Mouse (Mus musculus) heart, postnatal 0 days (tissue): ENCODE measurements around the gene Sqor. TPM values are rescaled to one million over a fixed set of nuclear protein-coding genes. Genes with fewer than 3 reads are reported as not detected.

Experiments used
- ATAC-seq: fragments of 200-750 bp; cut with Nextera tagmentation; 2 replicates; pipeline ENCODE4 v1.8.0; 2017; ENCODE audit warnings: low read depth, moderate number of reproducible peaks, moderate library complexity; ENCODE audit not compliant: insufficient read depth
- DNase-seq: peaks from one replicate; pipeline ENCODE4 v3.0.0-alpha.2; 2016; ENCODE audit warnings: low spot score
- H3K27ac ChIP-seq: fragments of 300-500 bp; sonication (generic); 2 replicates; pipeline ENCODE4 v1.5.1; 2014; ENCODE audit warnings: low read depth, mild to moderate bottlenecking
- H3K27me3 ChIP-seq: fragments of 300-500 bp; sonication (generic); 2 replicates; pipeline ENCODE4 v1.6.1; 2014; ENCODE audit warnings: low read length, mixed read lengths; ENCODE audit not compliant: control insufficient read depth, insufficient read depth
- H3K36me3 ChIP-seq: fragments of 300-500 bp; sonication (generic); replicated peaks from 2 replicates; pipeline ENCODE4 v1.6.1; 2014; ENCODE audit warnings: low read length, mixed read lengths; ENCODE audit not compliant: control insufficient read depth, insufficient read depth
- H3K4me1 ChIP-seq: fragments of 300-500 bp; sonication (generic); 2 replicates; pipeline ENCODE4 v1.6.1; 2014; ENCODE audit warnings: antibody characterized with exemption; ENCODE audit not compliant: control insufficient read depth, insufficient read depth
- H3K4me2 ChIP-seq: fragments of 300-500 bp; sonication (generic); 2 replicates; pipeline ENCODE4 v1.6.1; 2014; ENCODE audit warnings: low read depth, mild to moderate bottlenecking, low read length, moderate library complexity
- H3K4me3 ChIP-seq: fragments of 300-500 bp; sonication (generic); 2 replicates; pipeline ENCODE4 v1.5.1; 2014; ENCODE audit warnings: low read depth, low read length
- H3K9ac ChIP-seq: fragments of 300-500 bp; sonication (generic); replicated peaks from 2 replicates; pipeline ENCODE4 v1.6.1; 2014; ENCODE audit warnings: low read depth, low read length, mixed read lengths
- H3K9me3 ChIP-seq: fragments of 300-500 bp; sonication (generic); replicated peaks from 2 replicates; pipeline ENCODE4 v1.6.1; 2016; ENCODE audit warnings: low read length; ENCODE audit not compliant: control insufficient read depth
- CTCF ChIP-seq: IDR thresholded peaks from 2 replicates; pipeline ENCODE4 v1.5.1; 2016; ENCODE audit warnings: antibody characterized with exemption, control low read depth, low read depth
- EP300 ChIP-seq: IDR thresholded peaks from 2 replicates; pipeline ENCODE4 v1.6.1; 2016; ENCODE audit warnings: antibody characterized with exemption, low read depth
- WGBS: fragments of 180-500 bp; shearing (Covaris S2); extraction: QIAGEN DNeasy Blood & Tissue Kit; methylation state at CpG from one replicate; pipeline ENCODE4 v1.1.7; 2014; 5-methylcytosine and 5-hydroxymethylcytosine counted together
- polyA plus RNA-seq: library from polyadenylated mRNA; unstranded; fragments of >200 nt; fragmentation: Nextera tagmentation; extraction: Ambion mirVana; gene quantifications from 2 replicates; pipeline ENCODE4 v1.2.1, GENCODE M21; 2015
- total RNA-seq: library from RNA; depleted of rRNA; stranded (reverse); fragments of >200 nt; gene quantifications from 2 replicates; pipeline ENCODE4 v1.2.3, GENCODE M21; 2014; ENCODE audit warnings: low replicate concordance; rRNA removed

The Sqor gene
- 8.1 and 11.4 TPM in 2 replicates for total RNA-seq
- polyA plus RNA-seq: 8.0 and 8.9 TPM in 2 replicates

DNA sequence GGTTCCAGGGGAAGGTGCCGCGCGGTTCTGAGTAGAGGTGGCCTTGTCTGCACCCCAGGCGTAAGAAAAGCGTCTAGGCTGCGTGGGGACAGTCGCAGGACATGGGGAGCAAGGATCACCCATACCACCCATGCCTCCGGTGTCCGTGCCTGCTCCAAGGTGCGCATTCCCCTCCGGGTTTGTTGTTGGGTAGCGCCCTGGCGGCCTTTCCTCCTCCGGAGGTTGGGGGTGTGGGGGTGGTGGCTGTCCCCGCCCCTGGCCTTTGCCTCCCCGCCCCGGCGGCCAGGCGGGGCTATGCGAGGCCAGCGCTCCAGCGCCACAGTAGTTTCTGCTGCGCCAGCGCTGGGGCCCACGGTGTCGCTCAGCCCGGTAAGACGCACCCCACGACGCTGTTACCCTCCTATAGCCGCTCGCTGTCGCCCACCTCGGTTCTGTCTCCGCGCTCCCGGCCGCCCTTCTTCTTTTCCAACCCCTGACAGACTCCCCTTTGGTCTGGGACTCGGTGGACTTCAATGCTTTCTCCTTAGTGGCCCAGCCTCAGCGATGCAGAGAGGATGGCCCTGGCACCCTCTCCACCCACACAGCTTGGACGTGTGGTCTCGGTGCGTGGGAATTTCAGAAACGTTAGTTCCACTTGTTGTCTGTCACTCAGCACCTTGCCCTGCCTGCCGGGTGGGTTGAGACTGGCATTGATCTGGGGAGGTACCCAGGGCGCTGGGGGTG is at the start of gene Sqor:
Sqor (plus strand) TSS at position 167 of the 723 bp plus-strand sequence.
- Histone ChIP-seq H3K4me1 (no peaks in the 10 kb centered on the region), H3K9me3 (no peaks in the 10 kb centered on the region), H3K36me3 (no peaks in the 10 kb centered on the region), H3K4me2 (peak within 1 kb of the TSS; percentile 95), H3K4me3 (peak within 1 kb of the TSS; percentile 60), H3K27me3 (no peaks in the 10 kb centered on the region), H3K9ac (peak within 1 kb of the TSS; percentile 67), H3K27ac (no peak within 1 kb of the TSS)
- TF ChIP-seq EP300: no peak
- 0 out of 2 replicates have a peak, but pooled peaks have one; percentile 5 for TF ChIP-seq CTCF
- DNase-seq: peak; percentile 65
- peak; percentile 93 for ATAC-seq
- under 1% methylated on average over 46 of the region's 46 CpGs for WGBS

DNA sequence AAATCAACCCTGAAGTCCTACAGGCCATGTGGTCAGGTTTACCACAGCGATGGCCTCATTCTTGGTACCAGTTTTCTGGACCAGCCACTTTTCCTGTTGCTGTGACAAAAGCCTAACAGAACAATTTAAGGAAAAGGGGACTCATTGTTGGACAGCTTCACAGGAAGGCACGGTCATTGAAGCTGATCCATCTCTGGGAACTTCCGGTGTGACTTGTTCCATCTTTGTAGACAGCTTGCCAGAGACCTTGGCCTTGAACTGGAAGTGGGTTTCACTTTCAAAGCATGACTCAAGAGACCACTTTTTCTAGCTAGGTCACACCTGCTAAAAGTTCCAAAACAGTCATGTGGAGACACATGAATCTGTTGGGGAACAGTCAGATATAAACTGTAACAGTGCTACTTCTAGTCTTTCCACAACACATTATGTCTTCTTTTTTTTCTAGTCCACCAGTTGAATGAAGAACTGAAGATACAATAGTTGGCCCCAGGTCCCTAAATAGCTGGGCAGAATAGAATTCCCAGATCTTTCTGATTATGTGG is 48.7 kb upstream of the Sqor start:
- no peak overlapping the region for H3K4me2 ChIP-seq
- no peak for ATAC-seq
- DNase-seq: no peak
- no peaks in the 10 kb centered on the region for H3K27me3 ChIP-seq
- no peaks in the 10 kb centered on the region for H3K9me3 ChIP-seq
- TF ChIP-seq CTCF (no peak), EP300 (no peak)
- WGBS: 57% methylated on average over 3 of the region's 3 CpGs
- no peaks in the 10 kb centered on the region for H3K36me3 ChIP-seq
- no peak overlapping the region for H3K9ac ChIP-seq
- no peak overlapping the region for H3K27ac ChIP-seq
- no peaks in the 10 kb centered on the region for H3K4me1 ChIP-seq
- H3K4me3 ChIP-seq: no peak overlapping the region

DNA sequence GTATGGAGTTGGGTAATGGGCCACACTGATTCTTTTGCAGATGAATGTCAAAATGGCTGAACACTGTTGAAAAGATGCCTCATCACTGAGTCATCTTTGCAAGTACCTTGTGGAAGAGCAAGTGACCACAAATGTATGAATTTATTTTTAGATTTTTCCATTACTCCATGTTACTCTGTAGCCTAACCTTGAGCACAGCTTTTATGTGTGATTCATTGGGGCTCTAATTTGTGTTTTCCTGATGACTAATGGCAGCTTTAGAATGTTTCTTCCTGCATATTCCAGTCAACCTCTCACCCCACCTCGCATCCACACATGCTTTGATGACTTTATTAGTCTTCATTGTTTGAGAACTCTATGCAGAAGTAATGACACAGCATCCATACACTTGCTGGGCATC is 45.8 kb upstream of the Sqor start:
- H3K4me3 ChIP-seq: no peak overlapping the region
- no peaks in the 10 kb centered on the region for H3K9me3 ChIP-seq
- H3K27ac ChIP-seq: no peak overlapping the region
- no peaks in the 10 kb centered on the region for H3K27me3 ChIP-seq
- TF ChIP-seq CTCF: no peak
- no peak for TF ChIP-seq EP300
- WGBS: 53% methylated on average over 1 of the region's 1 CpGs
- DNase-seq: no peak
- H3K36me3 ChIP-seq: no peaks in the 10 kb centered on the region
- no peak overlapping the region for H3K9ac ChIP-seq
- no peak for ATAC-seq
- H3K4me1 ChIP-seq: no peaks in the 10 kb centered on the region
- H3K4me2 ChIP-seq: no peak overlapping the region

DNA sequence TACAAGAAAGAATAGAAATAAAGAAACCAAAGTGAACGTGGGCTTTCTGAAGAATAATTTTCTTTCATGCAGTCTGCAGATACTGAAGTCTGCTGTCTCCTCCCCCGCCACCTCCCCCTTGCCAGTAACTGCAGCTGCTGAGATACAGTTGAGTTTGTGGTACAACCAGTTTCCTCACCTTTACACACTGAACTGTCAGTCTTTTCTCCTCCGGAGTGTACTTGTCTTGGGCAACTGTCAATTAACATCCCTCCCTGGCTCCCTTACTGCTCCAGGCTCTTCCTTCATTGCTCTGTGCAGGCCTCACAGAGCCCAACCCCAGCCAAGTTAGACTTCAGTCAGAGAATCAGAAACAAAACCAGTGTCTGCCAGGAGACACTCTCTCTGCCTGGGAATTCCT is 44.5 kb upstream of the Sqor start:
- Histone ChIP-seq H3K4me1 (no peaks in the 10 kb centered on the region), H3K4me3 (no peak overlapping the region), H3K4me2 (no peak overlapping the region), H3K27ac (peak overlapping the region; percentile 48; the same call in 1 of the 2 replicates), H3K9ac (no peak overlapping the region), H3K9me3 (no peaks in the 10 kb centered on the region), H3K36me3 (no peaks in the 10 kb centered on the region), H3K27me3 (no peaks in the 10 kb centered on the region)
- no peak for TF ChIP-seq EP300
- no peak for TF ChIP-seq CTCF
- ATAC-seq (no peak), DNase-seq (no peak)
- 68% methylated on average over 3 of the region's 3 CpGs for WGBS

DNA sequence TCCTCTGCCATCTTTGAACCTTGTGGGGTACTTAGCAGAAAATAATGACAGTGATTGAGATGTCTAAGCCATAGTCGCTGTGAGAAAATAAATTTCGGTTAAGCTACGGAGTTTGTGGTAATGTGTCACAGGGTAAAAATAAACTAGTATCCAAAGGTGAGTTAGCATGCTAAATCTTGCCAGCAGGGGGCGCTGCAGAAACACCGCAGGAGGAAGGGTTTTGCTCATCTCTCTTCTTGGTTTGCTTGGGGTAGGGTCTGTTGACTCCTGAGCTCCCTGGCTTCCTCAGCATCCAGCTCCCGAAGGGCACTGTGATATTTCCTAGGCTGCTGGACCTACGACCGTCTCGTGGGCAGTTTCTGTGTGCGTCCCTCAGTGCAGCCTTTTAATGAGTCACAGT is 39.4 kb upstream of the Sqor start:
- Histone ChIP-seq H3K36me3 (no peaks in the 10 kb centered on the region), H3K9me3 (no peaks in the 10 kb centered on the region), H3K4me1 (no peaks in the 10 kb centered on the region), H3K27me3 (no peaks in the 10 kb centered on the region), H3K9ac (no peak overlapping the region), H3K4me3 (no peak overlapping the region), H3K4me2 (no peak overlapping the region), H3K27ac (no peak overlapping the region)
- TF ChIP-seq EP300 (no peak), CTCF (peak; percentile 55)
- no peak for ATAC-seq
- DNase-seq: no peak
- WGBS: 53% methylated on average over 10 of the region's 10 CpGs
